Mouse (Mus musculus): ENCODE measurements around the gene Pik3r1. TPM values are rescaled to one million over a fixed set of nuclear protein-coding genes. Genes with fewer than 3 reads are reported as not detected.

Gene Pik3r1
- polyA plus RNA-seq, 3 experiments from 2014 or later, result 78.0 to 94.8 (median 90.1) TPM

GRCm38 (mm10) chr13:101736521-101737387, 31.3 kb downstream of the Pik3r1 start:
- peak; percentile 67 for ATAC-seq

DNA sequence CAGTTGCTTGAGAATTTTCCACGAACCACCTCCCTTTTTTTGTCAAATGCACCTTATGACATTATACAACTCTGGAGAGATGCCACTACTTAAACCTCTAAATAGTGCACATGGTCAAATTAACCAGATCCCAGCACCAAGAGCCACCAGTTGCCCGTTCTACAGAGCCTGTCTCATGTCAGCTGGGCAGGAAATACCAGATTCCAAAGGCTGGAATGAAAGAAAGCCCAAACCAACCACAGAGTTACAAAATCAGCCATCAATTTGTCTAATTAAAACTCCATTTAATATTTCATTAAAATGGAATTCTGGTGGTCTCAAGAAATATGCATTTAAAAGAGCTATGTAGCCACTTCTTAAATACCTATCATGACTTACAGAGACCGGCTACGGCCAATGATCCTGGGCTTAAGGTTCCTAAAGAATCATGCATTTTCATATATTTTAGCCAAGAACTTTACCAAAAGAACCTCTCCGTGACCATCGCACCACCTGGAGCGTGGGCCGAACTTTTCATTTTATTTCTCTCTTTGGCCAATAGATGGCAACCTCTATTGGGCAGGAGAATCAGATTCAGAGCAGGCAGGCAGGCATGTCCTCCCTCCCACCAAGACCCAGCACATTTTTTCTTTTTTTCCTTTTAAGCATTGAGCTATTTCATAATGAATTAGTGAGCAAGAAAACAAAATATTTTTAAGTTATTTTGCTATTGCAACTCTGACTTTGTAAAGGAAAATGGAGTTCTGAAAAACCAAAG, 32.5 kb downstream of the Pik3r1 start:
- ATAC-seq, result no peak

DNA sequence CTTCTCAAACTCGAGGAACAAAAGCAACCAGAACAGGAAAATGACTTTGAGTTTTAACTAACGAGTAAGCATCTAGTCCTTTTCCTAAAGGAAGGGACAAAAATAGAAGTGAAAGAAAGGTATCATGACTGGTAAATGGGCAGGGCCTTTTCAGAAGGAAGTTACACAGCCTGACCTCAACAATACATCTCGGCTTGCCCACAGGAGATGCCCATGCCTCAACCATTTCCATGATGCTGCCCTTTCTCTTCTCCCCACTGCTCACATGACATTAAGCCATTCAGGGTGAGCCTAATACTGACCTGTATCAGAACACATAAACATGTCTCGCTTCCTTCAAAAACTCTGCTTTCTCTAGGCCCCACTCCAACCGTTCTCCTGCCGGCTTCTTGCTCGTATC, 33.8 kb downstream of the Pik3r1 start:
- ATAC-seq, result no peak

DNA sequence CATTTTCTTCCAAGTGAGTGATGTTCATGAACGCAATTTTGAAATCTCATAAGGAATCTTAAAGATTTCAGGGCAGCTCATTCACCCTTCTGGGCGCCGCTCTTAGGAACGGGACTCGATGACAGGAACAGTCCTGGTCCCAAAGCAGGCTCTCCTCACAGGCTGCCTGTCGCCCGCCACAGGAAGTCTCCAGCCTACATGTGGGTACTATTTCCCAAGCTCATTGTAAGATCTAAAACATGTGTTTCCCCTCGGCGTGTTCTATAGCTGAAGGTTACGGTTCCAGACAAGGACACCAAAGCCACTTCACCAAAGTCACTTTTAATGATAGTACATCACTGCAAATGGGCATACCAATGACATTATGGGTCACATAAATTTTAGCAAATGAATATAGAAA, 35.3 kb downstream of the Pik3r1 start:
- no peak for ATAC-seq

DNA sequence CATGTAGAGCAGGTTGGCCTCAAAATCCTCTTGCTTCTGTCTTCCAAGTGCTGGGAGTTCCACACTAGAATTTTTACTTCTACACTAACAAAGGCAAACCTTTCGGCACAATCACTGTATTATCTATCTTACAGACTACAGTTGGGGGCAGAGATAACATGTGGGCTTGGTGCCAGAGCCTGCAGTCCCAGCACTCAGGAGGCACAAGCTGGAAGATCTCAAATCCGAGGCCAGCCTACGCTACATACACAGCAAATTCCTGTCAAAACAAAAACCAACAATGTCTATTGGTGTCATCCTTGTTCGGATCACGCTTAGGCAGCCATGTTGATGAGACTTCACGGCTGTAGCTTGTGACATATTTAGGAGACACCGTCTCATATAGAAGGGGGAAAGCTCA, 36.2 kb downstream of the Pik3r1 start:
- ATAC-seq, result no peak

DNA sequence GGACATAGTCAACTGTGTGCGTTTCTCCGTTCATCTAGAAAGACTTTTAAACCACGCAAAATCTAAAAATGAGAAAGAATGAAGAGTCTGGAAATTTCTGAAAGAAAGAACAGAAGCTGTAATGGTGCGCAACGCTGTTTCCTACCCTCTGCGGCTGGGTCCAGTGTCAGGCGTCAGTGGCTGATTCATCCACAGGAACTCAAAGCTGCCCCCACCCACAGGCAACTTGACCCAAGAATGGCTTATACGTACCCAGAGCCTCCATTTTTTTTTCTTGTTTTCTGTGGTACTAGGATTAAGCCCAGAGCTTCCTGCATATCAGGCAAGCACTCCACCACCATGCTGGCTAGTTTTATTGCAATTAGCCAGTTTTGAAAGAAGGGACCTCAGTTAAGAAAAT, 37.7 kb downstream of the Pik3r1 start:
- no peak for ATAC-seq

DNA sequence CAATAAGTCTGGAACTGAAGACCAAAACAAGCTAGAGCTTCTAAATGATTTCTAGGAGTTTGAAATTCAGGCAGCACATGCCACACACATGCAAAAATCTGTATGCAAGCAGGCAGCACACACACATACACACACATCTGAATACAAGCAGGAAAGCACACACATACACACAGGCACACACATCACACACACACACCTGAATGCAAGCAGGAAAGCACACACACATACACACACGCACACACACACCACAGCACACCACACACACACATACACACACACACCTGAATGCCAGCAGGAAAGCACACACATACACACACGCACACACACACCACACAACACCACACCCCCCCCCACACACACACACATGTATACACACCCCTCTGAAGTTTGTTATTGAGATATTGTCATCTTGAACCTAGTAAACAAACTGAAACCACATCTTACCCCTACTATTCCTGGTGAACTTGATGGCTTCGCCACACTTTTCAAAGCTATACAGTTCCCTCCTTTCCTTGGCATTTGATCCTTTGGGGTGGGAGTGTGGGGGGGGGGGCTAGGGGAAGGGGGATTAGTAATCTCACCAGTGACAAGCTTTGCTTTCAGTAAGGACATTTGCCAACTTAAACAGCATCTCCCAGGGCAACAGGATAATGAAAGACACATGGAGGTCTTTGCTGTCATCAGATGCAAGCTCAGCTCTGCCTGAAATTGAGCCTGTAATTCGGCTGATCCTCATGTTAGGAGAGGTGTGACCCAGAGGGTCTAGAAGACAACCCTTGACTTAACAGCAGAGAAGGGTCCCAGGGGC, 38.6 kb downstream of the Pik3r1 start:
- ATAC-seq, result no peak

- no peak for ATAC-seq
Measured at GRCm38 (mm10) chr13:101728816-101729215, 39.2 kb downstream of the Pik3r1 start.

- ATAC-seq, result no peak
Measured at GRCm38 (mm10) chr13:101728300-101728699, 39.7 kb downstream of the Pik3r1 start.

DNA sequence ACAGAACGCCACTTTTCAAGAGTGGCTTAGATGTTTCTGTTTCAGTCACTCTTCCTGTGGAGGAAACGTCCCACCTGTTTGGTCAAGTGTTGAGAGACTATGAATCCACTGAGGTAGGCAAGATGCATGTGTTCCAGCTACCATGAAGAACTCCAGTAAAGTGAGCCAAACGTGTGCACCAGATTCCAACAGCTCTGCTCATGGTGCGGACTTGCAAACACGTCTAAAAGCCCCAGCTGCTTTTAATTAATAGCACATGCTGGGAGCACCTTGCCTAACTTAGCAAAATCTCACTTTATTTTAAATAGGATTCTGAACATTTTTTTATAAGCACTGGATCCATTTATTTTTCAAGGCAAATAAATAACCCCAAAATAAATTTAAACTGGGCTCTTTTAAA, 40.2 kb downstream of the Pik3r1 start:
- no peak for ATAC-seq

DNA sequence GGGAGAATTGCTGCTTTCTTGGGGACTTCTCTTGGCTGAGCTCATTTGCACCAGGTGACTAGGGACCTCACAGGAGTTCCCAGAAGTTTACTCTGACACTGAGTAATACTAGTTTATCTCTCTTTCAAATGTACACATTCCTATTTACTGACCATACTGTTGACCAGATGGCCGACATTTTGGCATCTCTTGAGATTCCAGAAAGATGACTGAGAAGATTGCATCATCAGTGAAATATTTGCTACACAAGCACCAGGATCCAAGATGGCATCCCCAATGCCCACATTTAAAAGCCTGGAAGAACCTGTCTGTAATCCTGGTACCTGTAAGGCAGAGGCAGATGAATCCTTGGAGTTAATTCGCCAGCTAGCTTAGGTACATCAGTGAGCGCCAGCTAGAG, 41.1 kb downstream of the Pik3r1 start:
- ATAC-seq, result no peak

- ATAC-seq, result no peak
Measured at GRCm38 (mm10) chr13:101721901-101722595, 46.0 kb downstream of the Pik3r1 start.

GRCm38 (mm10) chr13:101721154-101721553, 46.9 kb downstream of the Pik3r1 start:
- ATAC-seq, result no peak

DNA sequence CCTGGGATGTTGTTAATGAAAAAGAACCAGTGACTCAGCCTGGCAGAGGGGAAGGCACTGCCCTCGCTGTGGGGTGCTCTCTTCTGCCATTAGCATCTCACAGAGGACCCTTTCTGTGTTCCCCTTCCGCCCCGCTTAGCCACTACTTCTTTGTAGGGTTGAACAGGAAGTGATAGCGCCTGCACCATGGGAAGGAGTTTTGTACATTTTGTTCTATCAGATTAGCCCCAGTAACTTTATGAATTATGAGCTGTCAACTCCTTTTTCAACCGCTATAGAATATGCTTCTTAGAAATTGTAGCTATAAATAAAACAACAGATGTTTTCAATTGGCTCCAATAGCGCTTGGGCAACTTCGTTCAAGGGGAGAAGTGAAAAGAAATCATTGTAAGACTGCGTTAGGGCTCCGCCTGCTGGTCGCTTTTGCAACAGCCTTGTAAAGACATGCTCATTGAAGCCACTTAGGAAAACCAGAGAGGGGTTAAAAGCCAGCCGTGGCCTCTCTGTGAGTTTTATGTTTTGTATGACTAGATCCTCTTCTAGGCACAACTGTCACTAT, 48.6 kb downstream of the Pik3r1 start:
- peak; percentile 86 for ATAC-seq

GRCm38 (mm10) chr13:101718744-101719143, 49.3 kb downstream of the Pik3r1 start:
- ATAC-seq, result peak; percentile 11

GRCm38 (mm10) chr13:101717836-101718235, 50.2 kb downstream of the Pik3r1 start:
- no peak for ATAC-seq

DNA sequence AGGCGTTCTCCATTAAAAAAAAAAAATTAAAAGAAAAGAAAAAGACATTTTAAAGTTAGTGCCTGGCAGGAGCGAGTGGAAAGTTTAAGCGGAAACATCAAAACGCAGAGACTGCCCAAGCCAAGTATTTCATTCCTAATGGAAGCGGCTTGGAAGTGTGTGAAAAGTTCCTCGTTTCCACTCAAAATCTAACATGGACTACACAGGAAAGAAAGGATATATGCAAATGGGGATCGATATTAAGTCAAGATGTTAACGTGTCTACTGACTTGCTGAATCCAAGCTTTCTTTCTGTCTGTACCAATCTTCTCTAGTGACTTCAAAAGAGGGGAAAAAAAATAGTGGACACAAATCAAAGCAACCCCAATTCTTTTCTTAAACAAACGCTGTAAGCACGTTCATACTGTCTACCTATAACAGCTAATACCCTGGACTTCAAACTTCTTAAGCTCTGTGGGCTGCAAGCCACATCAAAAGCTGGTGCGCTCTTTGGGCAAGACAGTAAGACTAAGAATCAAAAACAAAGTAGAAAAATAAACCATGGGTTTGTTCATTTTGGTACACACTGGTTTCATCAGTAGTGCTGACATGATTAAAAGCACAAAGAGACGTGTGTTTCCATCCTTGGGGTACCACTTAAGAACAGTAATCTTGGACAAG, 54.5 kb downstream of the Pik3r1 start:
- peak; percentile 51 for ATAC-seq

DNA sequence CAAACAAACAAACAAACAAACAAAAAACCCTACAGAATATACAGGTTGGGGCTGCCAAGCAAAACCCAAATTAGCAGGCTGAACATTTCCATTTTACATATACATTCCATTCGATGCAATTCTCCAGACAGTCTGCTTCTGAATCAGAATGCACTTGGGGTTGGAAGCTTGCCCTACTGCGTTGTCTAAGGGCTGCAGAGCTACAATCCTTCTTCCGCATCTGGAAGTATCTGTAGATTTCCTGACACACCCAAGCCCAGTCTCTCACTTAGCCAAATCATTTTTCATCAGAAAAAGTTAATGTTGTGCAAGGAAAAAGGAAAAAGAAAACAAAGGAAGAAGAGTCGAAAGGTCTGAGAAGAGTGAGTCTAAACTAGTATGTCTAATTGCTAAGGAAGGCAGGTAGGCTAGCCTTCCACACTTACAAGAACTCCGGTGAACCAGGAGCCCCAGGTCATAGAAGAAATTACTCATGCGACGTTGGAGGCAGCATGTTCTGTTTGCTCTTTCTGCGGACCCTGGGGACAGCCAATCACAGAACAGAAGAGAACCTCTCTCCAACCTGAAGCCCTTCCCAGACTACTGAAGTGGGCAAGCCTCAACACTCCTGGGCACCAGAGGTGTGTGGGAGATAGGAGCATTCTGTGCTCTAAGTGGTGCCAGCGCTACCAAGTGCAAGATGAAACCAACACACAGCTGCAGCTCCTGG, 55.1 kb downstream of the Pik3r1 start:
- ATAC-seq, result no peak

- no peak for ATAC-seq
Measured at GRCm38 (mm10) chr13:101712099-101712498, 55.9 kb downstream of the Pik3r1 start.

DNA sequence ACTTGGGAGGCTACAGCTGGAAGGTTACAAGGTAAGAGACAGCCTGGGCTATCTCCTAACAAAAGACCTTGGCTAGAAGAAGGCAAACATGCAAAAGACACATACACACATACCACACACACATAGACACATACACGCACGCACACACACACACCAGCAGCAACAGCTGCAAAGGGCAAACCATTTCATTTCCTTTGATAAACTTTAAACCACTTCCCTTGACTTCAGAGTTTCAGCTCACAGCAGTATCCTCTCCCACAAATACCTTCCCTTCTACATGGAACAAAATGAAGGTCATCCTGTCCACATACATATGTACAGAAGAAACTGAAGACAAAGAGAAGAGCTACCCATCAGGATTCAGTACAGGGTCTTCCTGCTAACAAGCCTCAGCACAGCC, 56.7 kb downstream of the Pik3r1 start:
- ATAC-seq, result peak; percentile 67

GRCm38 (mm10) chr13:101709788-101710187, 58.2 kb downstream of the Pik3r1 start:
- no peak for ATAC-seq
